Mouse (Mus musculus): ENCODE measurements around the gene Slc22a12.

DNA sequence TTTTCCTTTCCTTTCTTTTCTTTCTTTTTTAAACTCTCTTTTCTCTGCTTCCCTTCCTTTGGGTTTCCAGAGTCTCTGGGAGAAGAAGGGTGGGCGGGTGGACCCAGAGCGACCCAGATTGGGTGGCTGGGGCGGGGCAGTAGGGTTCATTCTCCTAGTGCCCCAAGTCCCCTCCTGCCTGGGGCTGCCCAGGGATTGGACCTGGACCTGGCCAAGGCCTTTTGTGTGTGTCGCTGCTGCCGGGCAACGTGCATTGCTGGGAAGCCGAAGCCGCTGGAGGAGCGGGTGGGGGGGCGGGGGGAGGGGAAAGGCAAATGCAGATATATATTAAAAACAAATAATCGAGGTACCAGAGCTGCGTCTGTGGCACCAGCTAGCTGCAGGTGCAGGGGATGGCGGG is 10.2 kb downstream of the Slc22a12 start:
- no peak for TF ChIP-seq CTCF (IDR thresholded peaks at IDR 0.05; ENCODE audit: extremely low read depth, insufficient read depth, insufficient read length, insufficient replicate concordance)
- TF ChIP-seq POLR2A (IDR thresholded peaks at IDR 0.05; ENCODE audit: low read depth, low read length) = no peak
